Comparison of ENCODE assay signal across 43 mouse cellular contexts in the genomic region with DNA sequence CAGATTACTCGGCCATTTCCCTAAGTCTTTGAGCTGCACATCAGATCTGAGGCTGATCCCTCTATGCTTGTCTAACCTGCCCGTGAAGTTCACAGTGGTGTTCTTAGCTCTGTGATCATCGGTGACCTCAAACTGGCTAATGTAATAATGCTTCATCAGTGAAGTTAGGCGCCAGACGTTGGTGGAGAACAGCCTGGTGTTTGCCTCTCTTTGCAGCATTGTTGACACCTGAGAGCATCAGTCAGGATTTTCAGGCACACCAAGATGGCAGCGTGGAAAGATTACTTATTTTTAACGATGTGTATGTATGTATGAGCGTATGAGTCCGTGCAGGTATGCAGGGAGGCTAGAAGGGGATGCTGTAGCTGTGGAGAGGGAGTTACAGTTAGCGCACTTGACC. TPM values are rescaled to one million over a fixed set of nuclear protein-coding genes. Genes with fewer than 3 reads are reported as not detected.
"Had no signal": no experiment of that assay in that cellular context is flagged by ENCODE, and none has a peak within 500 bp of the region (broad histone marks: within the 10 kb centered on the region; RNA-seq: fewer than 3 reads in every experiment).

No protein-coding gene starts in this region.

- H3K4me2 ChIP-seq: limb, embryonic 12.5 days; limb, embryonic 13.5 days; limb, embryonic 15.5 days; liver, embryonic 11.5 days; liver, embryonic 12.5 days; liver, embryonic 13.5 days; liver, embryonic 15.5 days; lung, embryonic 14.5 days; lung, embryonic 15.5 days; midbrain, embryonic 12.5 days; midbrain, embryonic 13.5 days; midbrain, embryonic 15.5 days; neural tube, embryonic 12.5 days had no signal

- H3K9me3 ChIP-seq: limb, embryonic 10.5 days; limb, embryonic 12.5 days; limb, embryonic 13.5 days; limb, embryonic 15.5 days; liver, embryonic 12.5 days; liver, embryonic 13.5 days; liver, embryonic 15.5 days; lung, embryonic 15.5 days; megakaryocyte, embryonic 14.5 days; midbrain, embryonic 10.5 days; midbrain, embryonic 12.5 days; midbrain, embryonic 13.5 days; midbrain, embryonic 15.5 days; neural tube, embryonic 12.5 days had no signal

- H3K4me3 ChIP-seq: left cerebral cortex, adult 2 months; limb, embryonic 10.5 days; limb, embryonic 12.5 days; limb, embryonic 13.5 days; limb, embryonic 15.5 days; liver, embryonic 12.5 days; liver, embryonic 13.5 days; liver, embryonic 15.5 days; lung, embryonic 15.5 days; megakaryocyte, embryonic 14.5 days; midbrain, embryonic 10.5 days; midbrain, embryonic 12.5 days; midbrain, embryonic 13.5 days; midbrain, embryonic 15.5 days; myocyte; neural tube, embryonic 12.5 days had no signal

- H3K27me3 ChIP-seq: limb, embryonic 12.5 days; limb, embryonic 13.5 days; limb, embryonic 15.5 days; liver, embryonic 13.5 days; lung, embryonic 15.5 days; midbrain, embryonic 12.5 days; midbrain, embryonic 13.5 days; midbrain, embryonic 15.5 days; neural tube, embryonic 12.5 days had no signal

- H3K27ac ChIP-seq: left cerebral cortex, adult 2 months; limb, embryonic 10.5 days; limb, embryonic 12.5 days; limb, embryonic 13.5 days; limb, embryonic 15.5 days; liver, embryonic 12.5 days; liver, embryonic 13.5 days; liver, embryonic 14.5 days; liver, embryonic 15.5 days; lung, embryonic 15.5 days; macrophage; midbrain, embryonic 10.5 days; midbrain, embryonic 12.5 days; midbrain, embryonic 13.5 days; midbrain, embryonic 15.5 days; neural tube, embryonic 12.5 days had no signal

- DNase-seq: left cerebral cortex, postnatal 4 days; liver; liver, embryonic 13.5 days; liver, postnatal 0 days; lung, adult 18-20 months; lung, adult 2 months; lung, embryonic 14.5 days; lung, postnatal 10 days; lung, postnatal 14 days; lung, postnatal 36 days; lung, postnatal 4 days; midbrain, embryonic 14.5 days had no signal

- ATAC-seq: liver, embryonic 12.5 days; liver, postnatal 0 days; lung, postnatal 0 days; midbrain, embryonic 13.5 days; midbrain, embryonic 15.5 days had no signal

- H3K9ac ChIP-seq: limb, embryonic 12.5 days; limb, embryonic 13.5 days; limb, embryonic 15.5 days; liver, embryonic 12.5 days; liver, embryonic 13.5 days; liver, embryonic 14.5 days; liver, embryonic 15.5 days; liver, postnatal 0 days; lung, embryonic 14.5 days; lung, embryonic 15.5 days; midbrain, embryonic 12.5 days; midbrain, embryonic 15.5 days; neural tube, embryonic 12.5 days had no signal

- H3K36me3 ChIP-seq: limb, embryonic 12.5 days; limb, embryonic 13.5 days; limb, embryonic 15.5 days; liver, embryonic 12.5 days; liver, embryonic 13.5 days; liver, embryonic 15.5 days; lung, embryonic 15.5 days; midbrain, embryonic 12.5 days; midbrain, embryonic 13.5 days; midbrain, embryonic 15.5 days; neural tube, embryonic 12.5 days had no signal

RNA-seq across cellular contexts. Expression of gene Gcnt3, which starts 51.8 kb away (rescaled TPM):
- total RNA-seq: left cerebral cortex, adult 2 months; left cerebral cortex, adult 8-10 months; left cerebral cortex, postnatal 10 days; left cerebral cortex, postnatal 14 days; left cerebral cortex, postnatal 25 days; left cerebral cortex, postnatal 36 days; left cerebral cortex, postnatal 4 days; megakaryocyte progenitor cell, adult 5-6 weeks; megakaryocyte, adult 5-6 weeks; megakaryocyte-erythroid progenitor cell, adult 5-6 weeks; monocyte, adult 5-6 weeks had no signal
- polyA plus RNA-seq: limb, embryonic 10.5 days; limb, embryonic 11.5 days; limb, embryonic 12.5 days; liver, embryonic 11.5 days; liver, embryonic 12.5 days; liver, embryonic 13.5 days; liver, embryonic 14.5 days; liver, embryonic 15.5 days; liver, postnatal 0 days; lung, adult 2 months; lung, postnatal 0 days; macrophage; midbrain, embryonic 10.5 days; midbrain, embryonic 12.5 days; midbrain, embryonic 13.5 days; midbrain, embryonic 14.5 days; midbrain, embryonic 15.5 days; midbrain, postnatal 0 days; neural tube, embryonic 11.5 days; neural tube, embryonic 12.5 days had no signal
